Mouse (Mus musculus): ENCODE data around the gene Akain1. TPM values are rescaled to one million over a fixed set of nuclear protein-coding genes. Genes with fewer than 3 reads are reported as not detected.

Akain1 gene
- polyA plus RNA-seq, 1 experiment = not detected

GRCm38 (mm10) chr17:69531472-69531871 lies 92.3 kb downstream of the Akain1 start:
- no peak for TF ChIP-seq GATA1 (IDR thresholded peaks at IDR 0.05; ENCODE audit: low read length)

Other genes with a start within 250 kb of the Akain1 start
- gene Zbtb14, start 56.3 kb upstream of the Akain1 start, polyA plus RNA-seq (2012) = 2.5 and 3.0 TPM in 2 replicates